Mouse (Mus musculus) midbrain, embryonic 13.5 days (tissue): ENCODE data around the gene Noc2l. TPM values are rescaled to one million over a fixed set of nuclear protein-coding genes. Genes with fewer than 3 reads are reported as not detected.
A peak's percentile ranks its signal among the peaks of the same experiment; 100 is the strongest.

Source experiments
- ATAC-seq: fragments of 200-750 bp; cut with Nextera tagmentation; 2 replicates; pipeline ENCODE4 v1.8.0; 2017; ENCODE audit warnings: mild to moderate bottlenecking, moderate TSS enrichment, moderate library complexity
- H3K27ac ChIP-seq: fragments of 300-500 bp; sonication (generic); 2 replicates; pipeline ENCODE4 v1.5.1; 2015; ENCODE audit warnings: inconsistent platforms, mild to moderate bottlenecking, moderate library complexity
- H3K27me3 ChIP-seq: fragments of 300-500 bp; sonication (generic); 2 replicates; pipeline ENCODE4 v1.6.1; 2015; ENCODE audit warnings: mild to moderate bottlenecking, inconsistent platforms
- H3K36me3 ChIP-seq: fragments of 300-500 bp; sonication (generic); 2 replicates; pipeline ENCODE4 v1.6.1; 2015; ENCODE audit warnings: mild to moderate bottlenecking, inconsistent platforms
- H3K4me1 ChIP-seq: fragments of 300-500 bp; sonication (generic); replicated peaks from 2 replicates; pipeline ENCODE4 v1.6.1; 2015; ENCODE audit warnings: inconsistent platforms
- H3K4me2 ChIP-seq: fragments of 300-500 bp; sonication (generic); replicated peaks from 2 replicates; pipeline ENCODE4 v1.6.1; 2015; ENCODE audit warnings: moderate library complexity, mild to moderate bottlenecking, inconsistent platforms
- H3K4me3 ChIP-seq: fragments of 300-500 bp; sonication (generic); replicated peaks from 2 replicates; pipeline ENCODE4 v1.5.1; 2015; ENCODE audit warnings: mild to moderate bottlenecking, inconsistent platforms
- H3K9ac ChIP-seq: fragments of 300-500 bp; sonication (generic); replicated peaks from 2 replicates; pipeline ENCODE4 v1.6.1; 2015; ENCODE audit warnings: mild to moderate bottlenecking, inconsistent platforms
- H3K9me3 ChIP-seq: fragments of 300-500 bp; sonication (generic); 2 replicates; pipeline ENCODE4 v1.6.1; 2016; ENCODE audit warnings: mild to moderate bottlenecking, inconsistent platforms
- WGBS: fragments of 180-500 bp; shearing (Covaris S2); methylation state at CpG from one replicate; pipeline ENCODE4 v1.1.7; 2015; 5-methylcytosine and 5-hydroxymethylcytosine counted together
- polyA plus RNA-seq: library from polyadenylated mRNA; unstranded; fragments of >200 nt; fragmentation: Nextera tagmentation; extraction: Ambion mirVana; gene quantifications from 2 replicates; pipeline ENCODE4 v1.2.1, GENCODE M21; 2015

Gene Noc2l
- 57.9 and 60.1 TPM in 2 replicates for polyA plus RNA-seq

- Histone ChIP-seq H3K9me3 (no peaks in the 10 kb centered on the region), H3K27me3 (no peaks in the 10 kb centered on the region), H3K27ac (peak within 1 kb of the TSS; percentile 91), H3K36me3 (peaks cover 58% of the 10 kb centered on the region), H3K9ac (peak within 1 kb of the TSS; percentile 82), H3K4me1 (peaks cover 22% of the 10 kb centered on the region), H3K4me2 (peak within 1 kb of the TSS; percentile 83), H3K4me3 (peak within 1 kb of the TSS; percentile 92)
- ATAC-seq = peak; percentile 88
- under 1% methylated on average over 73 of the region's 90 CpGs for WGBS
Measured at GRCm38 (mm10) chr4:156235808-156236533, at the start of gene Noc2l. TSS of gene Noc2l (plus strand) at chr4:156236010.

- Histone ChIP-seq H3K27me3 (no peaks in the 10 kb centered on the region), H3K36me3 (peaks cover 33% of the 10 kb centered on the region), H3K9me3 (no peaks in the 10 kb centered on the region), H3K4me2 (peak overlapping the region; percentile 38), H3K9ac (peak overlapping the region; percentile 30; the same call in 1 of the 2 replicates), H3K4me1 (peaks cover 98% of the 10 kb centered on the region), H3K4me3 (peak overlapping the region; percentile 12; the same call in 1 of the 2 replicates), H3K27ac (peak overlapping the region; percentile 89)
- ATAC-seq = peak; percentile 0; the same call in 1 of the 2 replicates
- 30% methylated on average over 5 of the region's 5 CpGs for WGBS
Measured at GRCm38 (mm10) chr4:156188162-156188810, 47.5 kb upstream of the Noc2l start.

DNA sequence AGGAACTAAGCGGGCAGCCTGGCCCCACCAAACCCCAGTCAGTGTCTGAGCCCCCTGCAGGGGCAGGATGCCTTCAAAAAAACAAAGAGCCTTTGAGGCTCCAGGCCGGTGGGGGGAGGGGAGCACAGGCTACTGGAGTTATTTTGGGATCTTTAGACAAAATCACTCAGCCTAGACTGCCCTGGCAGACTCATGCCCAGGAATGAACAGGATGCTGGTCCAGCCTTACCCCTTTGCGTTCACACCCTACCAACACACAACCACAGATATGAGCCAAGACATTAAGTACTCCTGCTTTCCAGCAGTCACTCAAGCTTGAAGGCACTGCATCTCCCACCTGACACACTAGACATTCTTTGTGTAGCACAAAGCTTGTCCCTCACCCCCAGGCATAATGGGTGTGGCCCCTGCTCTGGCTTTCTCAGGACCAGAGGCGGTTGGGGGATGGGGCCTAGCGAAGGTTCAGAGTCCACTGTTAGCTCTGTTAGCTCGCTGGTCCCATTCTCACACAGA lies 46.9 kb upstream of the Noc2l start:
- no peaks in the 10 kb centered on the region for H3K27me3 ChIP-seq
- peak; percentile 47 for ATAC-seq
- H3K4me2 ChIP-seq = peak overlapping the region; percentile 38
- peak overlapping the region; percentile 12 for H3K4me3 ChIP-seq
- H3K4me1 ChIP-seq = peaks cover 98% of the 10 kb centered on the region
- H3K9me3 ChIP-seq = no peaks in the 10 kb centered on the region
- H3K9ac ChIP-seq = peak overlapping the region; percentile 30
- H3K27ac ChIP-seq = peak overlapping the region; percentile 89
- peaks cover 36% of the 10 kb centered on the region for H3K36me3 ChIP-seq
- WGBS = 10% methylated on average over 6 of the region's 6 CpGs

DNA sequence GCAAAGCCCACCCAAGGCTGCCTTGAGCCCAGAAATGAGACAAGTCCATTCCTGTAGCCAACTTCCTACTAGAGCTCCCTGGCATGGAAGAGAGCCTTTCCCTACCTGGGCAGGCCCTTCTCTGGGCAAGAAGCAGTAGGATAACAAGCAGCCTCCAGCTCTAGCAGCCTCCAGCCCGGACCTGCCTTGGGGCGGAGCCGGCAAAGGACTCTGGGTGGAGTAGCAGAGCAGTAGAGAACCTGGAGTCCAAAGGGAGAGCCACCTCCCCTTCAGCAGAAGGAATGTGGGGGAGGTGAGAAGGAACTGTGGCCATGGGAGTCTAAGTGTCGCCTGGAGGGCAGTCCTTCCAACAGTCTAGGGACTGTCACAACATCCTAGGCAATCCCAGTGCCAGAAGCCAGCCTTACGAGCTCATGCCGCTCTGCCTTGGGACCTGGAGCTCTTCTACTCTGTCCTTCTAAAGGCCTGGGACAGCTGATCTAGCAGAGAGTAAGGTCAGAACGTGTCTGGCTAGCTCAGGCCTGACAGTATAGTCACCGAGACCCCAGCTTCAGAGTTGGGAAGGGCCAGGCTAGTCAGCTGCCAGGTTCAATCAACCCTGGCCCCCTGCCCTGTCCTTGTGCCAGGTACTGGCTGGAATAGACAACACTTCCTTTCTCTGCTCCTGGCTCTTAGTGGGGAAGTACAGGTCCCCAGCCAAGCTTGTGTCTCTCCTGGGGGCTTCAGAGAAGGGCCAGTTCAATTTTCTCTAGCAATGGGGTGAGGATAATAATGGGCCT lies 43.2 kb upstream of the Noc2l start:
- H3K27me3 ChIP-seq = no peaks in the 10 kb centered on the region
- peak overlapping the region; percentile 35; the same call in 1 of the 2 replicates for H3K27ac ChIP-seq
- WGBS = 70% methylated on average over 8 of the region's 8 CpGs
- peaks cover 42% of the 10 kb centered on the region for H3K36me3 ChIP-seq
- peak overlapping the region; percentile 42; the same call in 1 of the 2 replicates for H3K9ac ChIP-seq
- H3K4me1 ChIP-seq = peaks cover 91% of the 10 kb centered on the region
- no peak for ATAC-seq
- H3K4me3 ChIP-seq = no peak overlapping the region
- H3K4me2 ChIP-seq = no peak overlapping the region
- H3K9me3 ChIP-seq = no peaks in the 10 kb centered on the region

- Histone ChIP-seq H3K4me1 (peaks cover 85% of the 10 kb centered on the region), H3K27ac (no peak overlapping the region), H3K4me2 (no peak overlapping the region), H3K4me3 (no peak overlapping the region), H3K27me3 (no peaks in the 10 kb centered on the region), H3K9me3 (no peaks in the 10 kb centered on the region), H3K9ac (0 out of 2 replicates have a peak overlapping the region, but pooled peaks have one; percentile 42), H3K36me3 (peaks cover 42% of the 10 kb centered on the region)
- 34% methylated on average over 2 of the region's 2 CpGs for WGBS
- ATAC-seq = no peak
Measured at GRCm38 (mm10) chr4:156193200-156193590, 42.6 kb upstream of the Noc2l start.

DNA sequence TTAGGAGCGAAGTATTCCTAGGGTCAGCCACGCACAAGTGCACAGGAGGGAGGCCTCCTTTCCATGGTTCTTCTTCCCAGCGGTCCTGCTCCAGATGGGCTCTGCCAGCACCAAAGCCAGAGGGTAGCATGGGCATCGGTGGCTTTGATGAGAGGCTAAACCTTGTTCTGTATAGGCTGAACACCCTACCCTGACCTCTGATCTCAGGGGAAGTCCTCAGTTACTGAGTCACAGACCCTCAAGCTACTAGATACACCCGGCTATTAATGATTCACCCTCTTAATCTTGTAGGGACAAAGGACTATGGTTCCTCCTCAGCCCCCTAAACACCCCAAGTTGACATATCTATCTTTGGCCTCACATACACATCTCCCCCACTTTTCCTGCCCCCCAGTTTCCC lies 41.9 kb upstream of the Noc2l start:
- Histone ChIP-seq H3K27ac (no peak overlapping the region), H3K9me3 (no peaks in the 10 kb centered on the region), H3K4me1 (peaks cover 78% of the 10 kb centered on the region), H3K9ac (peak overlapping the region; percentile 42), H3K4me2 (peak overlapping the region; percentile 91), H3K36me3 (peaks cover 42% of the 10 kb centered on the region), H3K27me3 (no peaks in the 10 kb centered on the region), H3K4me3 (no peak overlapping the region)
- ATAC-seq = no peak
- 74% methylated on average over 5 of the region's 5 CpGs for WGBS

GRCm38 (mm10) chr4:156194346-156194745 lies 41.5 kb upstream of the Noc2l start:
- Histone ChIP-seq H3K27ac (no peak overlapping the region), H3K4me3 (0 out of 2 replicates have a peak overlapping the region, but pooled peaks have one; percentile 85), H3K27me3 (no peaks in the 10 kb centered on the region), H3K36me3 (peaks cover 42% of the 10 kb centered on the region), H3K9ac (peak overlapping the region; percentile 42), H3K4me1 (peaks cover 73% of the 10 kb centered on the region), H3K4me2 (peak overlapping the region; percentile 91), H3K9me3 (no peaks in the 10 kb centered on the region)
- ATAC-seq = no peak
- 31% methylated on average over 6 of the region's 6 CpGs for WGBS

DNA sequence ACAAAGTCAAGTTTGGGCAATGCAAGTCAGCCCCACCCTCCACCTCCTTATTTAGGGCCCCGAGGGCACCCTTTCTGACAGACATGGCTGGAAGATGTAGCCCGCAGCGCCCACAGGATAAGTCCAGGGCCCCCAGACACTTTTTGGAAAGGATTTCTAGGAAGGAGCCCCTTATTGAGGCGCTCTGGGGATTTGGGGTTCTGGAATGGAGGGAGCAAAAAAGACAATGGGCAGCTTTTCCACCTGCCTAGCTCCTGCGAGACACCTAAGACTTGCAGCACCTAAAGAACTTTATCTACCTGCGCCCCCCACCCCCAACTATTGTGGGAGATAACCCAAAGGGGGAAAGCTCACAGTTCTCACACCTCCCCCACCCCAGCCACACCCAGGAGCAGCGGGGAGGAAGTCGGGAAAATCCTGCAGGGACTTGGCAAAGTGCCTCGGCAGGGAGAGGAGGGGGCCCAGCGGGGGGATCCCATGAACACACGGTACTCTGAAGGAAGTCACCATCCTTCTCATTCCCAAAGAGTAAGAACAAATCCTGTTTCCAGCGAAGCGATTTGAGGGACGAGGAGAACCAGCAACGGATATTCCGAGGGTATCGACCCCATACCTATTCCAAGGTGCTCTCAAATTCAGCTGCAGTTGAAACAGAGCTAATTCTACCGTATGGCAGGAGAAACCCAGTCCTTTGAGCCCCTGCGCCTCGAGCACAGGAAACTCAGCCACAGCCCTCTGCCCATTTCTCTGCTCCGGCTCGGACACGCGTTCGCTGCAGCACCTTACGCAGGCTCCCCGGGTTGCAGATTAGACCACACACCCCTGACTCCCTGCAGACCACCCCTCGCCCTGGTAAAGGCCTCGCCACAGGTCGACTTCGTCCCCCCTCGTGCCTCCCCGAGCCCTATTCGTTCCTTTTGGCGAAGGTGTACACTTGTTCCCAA lies 39.6 kb upstream of the Noc2l start:
- Histone ChIP-seq H3K4me1 (peaks cover 55% of the 10 kb centered on the region), H3K9ac (peak overlapping the region; percentile 87), H3K4me3 (peak overlapping the region; percentile 85), H3K27me3 (no peaks in the 10 kb centered on the region), H3K27ac (peak overlapping the region; percentile 83), H3K4me2 (peak overlapping the region; percentile 91), H3K36me3 (peaks cover 29% of the 10 kb centered on the region), H3K9me3 (no peaks in the 10 kb centered on the region)
- 0 out of 2 replicates have a peak, but pooled peaks have one; percentile 2 for ATAC-seq
- 3% methylated on average over 35 of the region's 35 CpGs for WGBS

- Histone ChIP-seq H3K36me3 (peaks cover 18% of the 10 kb centered on the region), H3K9me3 (no peaks in the 10 kb centered on the region), H3K4me2 (peak within 1 kb of the TSS; percentile 91), H3K9ac (peak within 1 kb of the TSS; percentile 87), H3K27me3 (0 out of 2 replicates have a peak, but pooled peaks cover under 1% of the 10 kb centered on the region), H3K4me3 (peak within 1 kb of the TSS; percentile 85), H3K27ac (peak within 1 kb of the TSS; percentile 93), H3K4me1 (peaks cover 47% of the 10 kb centered on the region)
- under 1% methylated on average over 34 of the region's 88 CpGs for WGBS
- ATAC-seq = peak; percentile 80
Measured at GRCm38 (mm10) chr4:156197131-156197828, 38.5 kb upstream of the Noc2l start, which contains the start of gene Agrn. TSS of gene Agrn (minus strand) at chr4:156197488.

DNA sequence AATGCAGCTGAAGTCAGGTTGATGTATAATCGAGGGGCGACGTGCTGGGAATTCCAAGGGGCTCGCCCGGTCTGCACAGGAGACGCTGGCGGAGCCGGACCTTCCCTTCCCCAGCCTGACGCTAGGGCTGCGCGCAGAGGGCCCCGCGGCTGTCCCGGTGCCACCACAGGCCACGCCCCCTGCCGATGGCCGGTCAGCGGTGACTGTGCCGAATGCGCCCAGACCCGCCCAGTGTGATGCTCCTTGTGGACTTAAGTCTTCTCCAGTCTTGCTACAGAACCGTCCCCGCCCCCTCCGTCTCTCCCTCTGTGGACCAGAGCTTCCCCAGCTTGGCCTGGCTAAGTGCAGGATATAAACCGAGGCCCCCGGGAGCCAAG lies 38.0 kb upstream of the Noc2l start:
- Histone ChIP-seq H3K27me3 (peaks cover 5% of the 10 kb centered on the region; the same call in 1 of the 2 replicates), H3K9me3 (no peaks in the 10 kb centered on the region)
- 0% methylated on average over 26 of the region's 26 CpGs for WGBS

More for the DNA sequence above, 38.0 kb upstream of the Noc2l start:
- peak overlapping the region; percentile 93 for H3K27ac ChIP-seq
- H3K9ac ChIP-seq = peak overlapping the region; percentile 65
- peak overlapping the region; percentile 85 for H3K4me3 ChIP-seq
- H3K4me1 ChIP-seq = peaks cover 47% of the 10 kb centered on the region
- peaks cover 13% of the 10 kb centered on the region for H3K36me3 ChIP-seq
- H3K4me2 ChIP-seq = peak overlapping the region; percentile 91
- ATAC-seq = peak; percentile 95
